ENCODE assay signal across 22 mouse cellular contexts in the genomic region with DNA sequence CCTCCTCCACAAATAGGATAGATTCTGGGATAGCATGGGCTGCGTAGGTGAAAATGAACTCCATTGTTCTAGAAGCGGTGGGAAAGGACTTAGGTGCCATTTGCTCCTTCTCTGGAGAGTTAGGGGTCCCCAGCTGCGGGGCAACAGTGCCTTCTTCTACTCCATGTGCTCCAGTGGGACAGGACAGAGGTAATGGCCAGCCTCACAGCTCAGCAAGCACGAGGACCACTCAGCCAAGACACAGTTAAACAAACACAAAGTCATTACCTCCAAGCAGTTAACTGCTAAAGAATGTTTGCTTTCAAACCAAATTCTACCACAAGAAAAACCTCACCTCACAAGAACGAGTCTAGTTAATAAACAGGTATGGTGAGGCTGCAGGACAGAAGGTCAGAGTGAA. TPM values are rescaled to one million over a fixed set of nuclear protein-coding genes. Genes with fewer than 3 reads are reported as not detected.
"Had no signal": no experiment of that assay in that cellular context is flagged by ENCODE, and none has a peak within 500 bp of the region (broad histone marks: within the 10 kb centered on the region; RNA-seq: fewer than 3 reads in every experiment).

No protein-coding gene starts in this region.

- H3K9ac ChIP-seq: intestine, embryonic 15.5 days; limb, embryonic 13.5 days; liver, embryonic 12.5 days; liver, embryonic 15.5 days; midbrain, embryonic 13.5 days; neural tube, embryonic 13.5 days; stomach, embryonic 15.5 days had no signal

- H3K4me2 ChIP-seq: intestine, embryonic 15.5 days; limb, embryonic 13.5 days; liver, embryonic 12.5 days; liver, embryonic 15.5 days; midbrain, embryonic 13.5 days; neural tube, embryonic 13.5 days; stomach, embryonic 15.5 days had no signal

- H3K27ac ChIP-seq: intestine, embryonic 15.5 days; layer of hippocampus, adult 2 months; limb, embryonic 10.5 days; limb, embryonic 13.5 days; liver, embryonic 12.5 days; liver, embryonic 15.5 days; midbrain, embryonic 10.5 days; midbrain, embryonic 13.5 days; neural tube, embryonic 13.5 days; stomach, embryonic 15.5 days had no signal

- H3K9me3 ChIP-seq: intestine, embryonic 15.5 days; limb, embryonic 10.5 days; liver, embryonic 12.5 days; liver, embryonic 15.5 days; midbrain, embryonic 10.5 days; stomach, embryonic 15.5 days had no signal

- DNase-seq: kidney, adult 11 months; kidney, adult 9 months; layer of hippocampus, adult 9-11 months; liver; lung, adult 18-20 months; retina, postnatal 1 day; right cerebral cortex, postnatal 25 days; spleen, adult 18-20 months; thymus, postnatal 36 days had no signal

- H3K4me1 ChIP-seq: liver, embryonic 12.5 days; liver, embryonic 15.5 days; midbrain, embryonic 13.5 days; neural tube, embryonic 13.5 days; stomach, embryonic 15.5 days had no signal

- H3K4me3 ChIP-seq: intestine, embryonic 15.5 days; layer of hippocampus, adult 2 months; limb, embryonic 10.5 days; limb, embryonic 13.5 days; liver, embryonic 12.5 days; liver, embryonic 15.5 days; megakaryocyte, embryonic 14.5 days; midbrain, embryonic 10.5 days; midbrain, embryonic 13.5 days; myocyte; neural tube, embryonic 13.5 days; stomach, embryonic 15.5 days had no signal

- H3K27me3 ChIP-seq: intestine, embryonic 15.5 days; limb, embryonic 13.5 days; liver, embryonic 15.5 days; midbrain, embryonic 13.5 days; neural tube, embryonic 13.5 days; stomach, embryonic 15.5 days had no signal

- H3K36me3 ChIP-seq: intestine, embryonic 15.5 days; limb, embryonic 10.5 days; limb, embryonic 13.5 days; liver, embryonic 12.5 days; liver, embryonic 15.5 days; midbrain, embryonic 10.5 days; midbrain, embryonic 13.5 days; neural tube, embryonic 13.5 days; stomach, embryonic 15.5 days had no signal

- ATAC-seq: intestine, embryonic 15.5 days; liver, embryonic 12.5 days; midbrain, embryonic 13.5 days; midbrain, embryonic 16.5 days had no signal

RNA-seq across cellular contexts. Expression of a gene that starts 57.5 kb away (rescaled TPM):
- polyA plus RNA-seq: liver, embryonic 12.5 days; midbrain, embryonic 13.5 days had no signal
